In the genomic region with DNA sequence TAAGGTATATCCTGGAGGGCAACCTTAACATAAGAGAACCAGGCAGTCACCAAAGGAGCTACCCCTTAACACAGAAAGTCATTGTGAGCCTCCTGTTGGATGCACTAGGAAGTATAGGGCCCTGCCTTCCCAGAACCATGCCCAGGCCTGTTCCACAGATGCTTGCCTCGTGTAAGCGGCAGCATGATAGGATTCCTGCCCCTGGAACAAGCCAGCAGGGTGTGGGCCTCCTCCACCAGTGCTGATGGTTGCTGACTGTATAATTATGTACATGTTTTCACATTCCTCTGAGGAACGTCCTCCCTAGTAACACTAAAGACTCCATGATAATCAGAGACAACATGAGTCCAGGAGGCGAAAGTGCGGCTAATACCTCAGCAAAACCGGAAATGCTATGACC, we compare ENCODE assay signal across 13 mouse cellular contexts.
"Had no signal": no experiment of that assay in that cellular context is flagged by ENCODE, and none has a peak within 500 bp of the region (broad histone marks: within the 10 kb centered on the region; RNA-seq: fewer than 3 reads in every experiment).

No protein-coding gene starts in this region.

- H3K9me3 ChIP-seq: limb, embryonic 13.5 days; liver, embryonic 12.5 days; midbrain, embryonic 10.5 days; midbrain, embryonic 15.5 days; neural tube, embryonic 12.5 days had no signal

- ATAC-seq: liver, embryonic 12.5 days; midbrain, embryonic 15.5 days had no signal

- DNase-seq: kidney, adult 8-10 months; kidney, postnatal 25 days; lung, embryonic 14.5 days; lung, postnatal 10 days; lung, postnatal 4 days; thymus, adult 2 months; thymus, postnatal 25 days had no signal

- H3K4me2 ChIP-seq: limb, embryonic 13.5 days; liver, embryonic 12.5 days; lung, embryonic 14.5 days; midbrain, embryonic 15.5 days; neural tube, embryonic 12.5 days had no signal

- H3K4me1 ChIP-seq: limb, embryonic 13.5 days; midbrain, embryonic 15.5 days; neural tube, embryonic 12.5 days had no signal

- H3K4me3 ChIP-seq: left cerebral cortex, adult 2 months; limb, embryonic 13.5 days; liver, embryonic 12.5 days; midbrain, embryonic 10.5 days; midbrain, embryonic 15.5 days; neural tube, embryonic 12.5 days had no signal

- H3K27ac ChIP-seq: left cerebral cortex, adult 2 months; limb, embryonic 13.5 days; liver, embryonic 12.5 days; midbrain, embryonic 10.5 days; midbrain, embryonic 15.5 days; neural tube, embryonic 12.5 days had no signal

- H3K9ac ChIP-seq: limb, embryonic 13.5 days; liver, embryonic 12.5 days; lung, embryonic 14.5 days; midbrain, embryonic 15.5 days; neural tube, embryonic 12.5 days had no signal

- H3K27me3 ChIP-seq: limb, embryonic 13.5 days; liver, embryonic 12.5 days; midbrain, embryonic 15.5 days; neural tube, embryonic 12.5 days had no signal
